Mouse (Mus musculus): ENCODE measurements around the gene Kansl1. TPM values are rescaled to one million over a fixed set of nuclear protein-coding genes. Genes with fewer than 3 reads are reported as not detected.

Gene Kansl1
- polyA plus RNA-seq, 1 experiment: 129 TPM

DNA sequence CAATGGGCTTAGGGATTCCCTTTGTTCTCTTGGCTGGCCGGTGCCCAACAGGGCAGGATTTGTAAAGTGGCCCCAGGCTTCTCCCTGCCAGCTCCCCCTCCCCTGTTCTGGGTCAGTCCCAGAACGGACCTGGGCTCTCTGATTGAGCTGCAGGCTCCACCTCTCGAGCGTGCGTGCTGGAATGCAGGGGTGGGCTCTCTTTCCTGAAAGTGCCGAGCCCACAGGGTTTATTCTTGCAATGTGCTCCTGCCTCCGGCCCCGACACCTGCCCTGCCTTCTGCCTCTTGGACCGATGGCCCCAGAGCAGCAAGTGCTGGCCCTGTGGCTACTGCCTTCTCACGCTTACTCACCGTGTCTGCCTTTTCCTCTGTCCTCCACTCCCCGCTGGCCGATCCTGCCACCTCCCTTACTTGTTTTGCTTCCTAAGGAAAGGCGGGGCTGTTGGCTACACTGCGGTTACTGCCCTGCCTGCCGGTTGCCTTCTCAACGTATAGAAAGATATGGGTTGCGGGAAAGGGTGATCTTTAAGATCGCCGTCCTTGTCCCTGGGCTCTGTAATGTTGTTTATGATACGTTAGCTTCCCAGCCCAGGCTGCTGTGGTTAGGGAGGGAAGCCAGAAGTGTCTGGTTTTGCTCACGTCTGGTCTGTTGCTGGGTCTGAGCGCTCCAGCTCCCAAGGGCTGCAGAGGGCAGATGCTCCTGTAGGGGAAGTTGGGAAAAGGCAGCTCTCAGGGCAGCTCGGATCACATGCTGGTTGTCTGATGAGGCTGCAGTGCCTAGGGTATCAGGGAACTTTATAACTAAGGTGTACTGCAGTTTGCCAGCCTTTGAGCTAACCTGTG is 149.5 kb downstream of the Kansl1 start:
- TF ChIP-seq POLR2A (IDR thresholded peaks at IDR 0.05; ENCODE audit: borderline replicate concordance, extremely low read depth, insufficient read depth, insufficient read length, poor library complexity, severe bottlenecking): no peak
- TF ChIP-seq CTCF (IDR thresholded peaks at IDR 0.05; ENCODE audit: borderline replicate concordance, extremely low read depth, insufficient read depth, insufficient read length): no peak
- peak; percentile 85 for DNase-seq (ENCODE audit: low read depth)

DNA sequence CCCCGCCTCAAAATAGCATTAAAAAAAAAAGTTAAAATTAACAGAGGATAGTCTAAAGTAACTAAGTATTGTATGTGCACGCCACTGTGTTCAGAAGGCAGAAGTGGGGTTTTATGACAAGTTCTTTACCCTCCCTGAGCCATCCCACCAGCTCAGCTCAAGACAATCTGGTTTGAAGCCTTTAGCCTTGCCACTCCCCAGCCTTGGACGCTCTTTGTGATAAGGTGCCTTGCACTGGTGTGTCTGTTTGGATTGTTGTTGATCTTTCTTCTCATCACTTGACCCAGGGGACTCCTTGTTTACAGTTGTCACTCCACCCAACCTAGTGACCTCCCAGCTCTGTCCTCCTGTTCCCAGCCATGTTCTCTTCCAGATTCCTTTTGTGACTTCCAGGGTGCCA is 151.0 kb downstream of the Kansl1 start:
- TF ChIP-seq CTCF (IDR thresholded peaks at IDR 0.05; ENCODE audit: borderline replicate concordance, extremely low read depth, insufficient read depth, insufficient read length) (no peak), POLR2A (IDR thresholded peaks at IDR 0.05; ENCODE audit: borderline replicate concordance, extremely low read depth, insufficient read depth, insufficient read length, poor library complexity, severe bottlenecking) (no peak)
- DNase-seq (ENCODE audit: low read depth): no peak

DNA sequence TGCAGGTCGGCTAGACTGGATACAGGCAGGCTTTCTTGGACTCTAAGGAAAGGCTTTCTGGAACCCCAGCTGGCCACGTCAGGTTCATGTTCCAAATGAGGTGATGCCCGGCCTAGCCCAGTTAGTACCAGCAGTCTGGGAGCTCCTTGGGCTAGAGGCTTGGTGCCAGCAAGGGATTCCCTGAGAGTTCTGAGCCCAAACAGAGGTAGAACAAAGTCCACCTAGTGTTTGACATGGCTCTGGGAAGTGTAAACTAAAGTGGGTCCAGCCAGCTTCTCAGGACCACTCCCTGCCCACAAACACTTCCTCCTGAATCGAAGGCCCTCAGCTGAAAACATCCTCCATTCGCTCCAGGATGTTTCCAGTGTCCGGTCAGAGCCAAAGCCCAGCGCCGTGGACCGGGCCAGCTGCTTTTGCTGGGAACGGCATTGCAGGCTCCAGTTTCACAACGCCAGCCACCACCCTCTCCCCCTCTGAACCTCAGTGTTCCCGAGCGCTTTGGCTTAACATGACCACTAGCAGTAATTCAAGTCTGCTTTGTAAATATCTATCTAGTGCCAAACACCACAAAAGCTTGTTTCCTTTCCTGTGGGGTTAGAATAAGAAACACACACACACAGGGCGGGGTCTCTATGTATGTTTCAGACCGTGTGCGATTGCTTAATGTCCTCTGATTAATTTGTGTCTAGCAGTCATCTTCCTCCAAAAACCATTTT is 151.8 kb downstream of the Kansl1 start:
- TF ChIP-seq CTCF (IDR thresholded peaks at IDR 0.05; ENCODE audit: borderline replicate concordance, extremely low read depth, insufficient read depth, insufficient read length) (no peak), POLR2A (IDR thresholded peaks at IDR 0.05; ENCODE audit: borderline replicate concordance, extremely low read depth, insufficient read depth, insufficient read length, poor library complexity, severe bottlenecking) (no peak)
- no peak for DNase-seq (ENCODE audit: low read depth)

DNA sequence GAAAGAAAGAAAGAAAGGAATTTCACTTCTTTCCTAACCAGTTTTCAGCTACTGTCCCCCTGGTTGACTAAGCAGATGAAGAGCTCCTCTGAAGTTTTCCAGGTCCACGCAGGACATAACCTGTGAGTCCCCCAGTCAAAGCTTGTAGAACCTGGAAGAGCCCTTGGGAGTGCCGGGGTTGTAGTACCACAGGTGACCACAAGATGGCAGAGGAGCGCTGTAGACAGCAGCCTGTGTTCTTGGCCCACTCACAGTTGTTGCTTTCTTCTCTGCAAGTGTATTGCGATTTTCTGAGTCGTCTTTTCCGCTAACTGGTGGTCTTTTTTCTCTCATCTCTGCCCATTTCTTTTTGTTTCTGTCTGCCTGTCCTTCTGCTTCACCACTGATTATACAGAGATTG is 153.0 kb downstream of the Kansl1 start:
- DNase-seq (ENCODE audit: low read depth): peak; percentile 93
- TF ChIP-seq CTCF (IDR thresholded peaks at IDR 0.05; ENCODE audit: borderline replicate concordance, extremely low read depth, insufficient read depth, insufficient read length) (peak; percentile 99), POLR2A (IDR thresholded peaks at IDR 0.05; ENCODE audit: borderline replicate concordance, extremely low read depth, insufficient read depth, insufficient read length, poor library complexity, severe bottlenecking) (no peak)

DNA sequence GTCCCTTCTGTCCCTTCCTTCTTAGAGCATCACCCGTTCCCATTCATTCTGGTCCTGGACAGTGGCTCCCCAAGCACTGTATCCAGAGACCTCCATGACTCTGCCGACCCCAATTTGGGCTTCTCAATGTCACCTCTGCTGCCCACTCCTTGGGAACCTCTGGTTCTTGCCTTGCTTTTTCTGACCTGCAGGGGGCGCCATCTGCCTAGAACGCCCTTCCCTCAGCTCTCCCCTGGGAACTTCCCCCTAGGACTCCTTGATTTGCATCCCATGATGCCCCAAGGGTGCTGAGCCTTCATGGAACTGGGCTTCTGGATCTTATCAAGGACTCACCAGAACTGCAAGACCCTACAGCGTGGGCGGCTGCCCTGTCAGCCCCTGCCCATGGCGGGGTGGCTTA is 157.0 kb downstream of the Kansl1 start:
- TF ChIP-seq CTCF (IDR thresholded peaks at IDR 0.05; ENCODE audit: borderline replicate concordance, extremely low read depth, insufficient read depth, insufficient read length): peak; percentile 48
- no peak for TF ChIP-seq POLR2A (IDR thresholded peaks at IDR 0.05; ENCODE audit: borderline replicate concordance, extremely low read depth, insufficient read depth, insufficient read length, poor library complexity, severe bottlenecking)
- DNase-seq (ENCODE audit: low read depth): no peak

DNA sequence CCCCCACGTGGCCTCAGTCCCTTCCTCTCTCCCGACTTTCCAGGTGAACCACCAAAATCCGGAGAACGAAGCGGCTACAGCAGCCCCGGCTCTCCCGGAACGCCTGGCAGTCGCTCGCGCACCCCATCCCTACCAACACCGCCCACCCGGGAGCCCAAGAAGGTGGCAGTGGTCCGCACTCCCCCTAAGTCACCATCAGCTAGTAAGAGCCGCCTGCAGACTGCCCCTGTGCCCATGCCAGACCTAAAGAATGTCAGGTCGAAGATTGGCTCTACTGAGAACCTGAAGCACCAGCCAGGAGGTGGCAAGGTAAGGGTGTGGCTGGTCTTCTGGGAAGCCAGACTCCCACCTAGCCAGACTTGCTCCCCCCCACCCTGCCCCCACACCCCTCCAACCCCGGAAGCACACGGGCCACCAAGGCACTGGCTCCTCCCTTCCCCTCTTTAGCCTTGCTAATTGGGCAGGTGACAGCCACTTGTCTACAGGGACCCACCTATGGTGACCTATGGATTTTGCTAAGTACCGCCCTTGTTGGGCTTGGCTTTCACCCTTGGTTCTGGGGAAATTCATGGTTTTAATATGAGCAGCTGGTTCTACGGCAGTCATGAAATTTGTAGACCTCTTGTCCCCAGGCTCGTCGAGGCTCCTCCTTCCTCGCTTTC is 158.3 kb downstream of the Kansl1 start:
- TF ChIP-seq CTCF (IDR thresholded peaks at IDR 0.05; ENCODE audit: borderline replicate concordance, extremely low read depth, insufficient read depth, insufficient read length) (no peak), POLR2A (IDR thresholded peaks at IDR 0.05; ENCODE audit: borderline replicate concordance, extremely low read depth, insufficient read depth, insufficient read length, poor library complexity, severe bottlenecking) (no peak)
- no peak for DNase-seq (ENCODE audit: low read depth)

DNA sequence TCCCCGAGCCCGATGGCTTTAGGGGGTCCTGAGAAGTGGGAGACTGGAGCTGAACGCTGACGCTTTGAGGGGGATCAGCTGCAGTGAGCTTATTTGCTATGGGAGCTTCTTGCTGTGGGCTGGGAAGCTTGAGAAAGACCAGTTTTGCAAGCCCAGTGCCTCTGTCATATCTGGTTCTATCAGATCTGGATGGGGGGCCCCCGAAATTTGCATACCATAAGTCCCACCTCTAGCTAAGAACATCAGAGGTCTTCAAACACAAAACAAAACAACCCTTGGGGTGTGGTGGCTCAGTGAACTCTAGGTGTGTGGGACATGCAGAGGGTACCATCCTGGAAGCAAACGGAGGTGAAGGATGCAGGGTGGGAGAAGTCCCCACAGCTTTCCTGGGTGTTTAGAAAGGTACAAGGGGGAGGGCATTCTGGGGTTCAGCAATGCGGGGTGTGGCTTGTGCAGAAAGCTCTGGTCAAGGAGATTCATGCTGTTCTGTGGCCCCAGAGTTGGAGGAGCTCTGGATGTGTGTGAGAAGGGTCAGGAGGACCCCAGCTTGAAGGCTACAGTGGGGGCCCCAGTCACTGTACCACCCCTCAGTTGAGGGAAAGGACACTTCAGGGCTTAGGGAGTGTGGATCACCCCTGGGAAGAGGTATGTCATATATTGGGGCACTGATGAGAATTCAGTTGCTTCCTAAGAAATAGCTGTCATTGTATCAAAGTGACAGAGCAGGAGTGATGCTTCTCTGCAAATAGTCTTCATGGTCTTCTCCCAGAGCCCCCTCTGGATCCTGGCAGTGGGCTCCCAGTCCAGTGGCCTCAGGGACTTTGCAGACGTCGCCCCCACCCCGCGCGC is 159.1 kb downstream of the Kansl1 start:
- no peak for TF ChIP-seq POLR2A (IDR thresholded peaks at IDR 0.05; ENCODE audit: borderline replicate concordance, extremely low read depth, insufficient read depth, insufficient read length, poor library complexity, severe bottlenecking)
- TF ChIP-seq CTCF (IDR thresholded peaks at IDR 0.05; ENCODE audit: borderline replicate concordance, extremely low read depth, insufficient read depth, insufficient read length): no peak
- no peak for DNase-seq (ENCODE audit: low read depth)

DNA sequence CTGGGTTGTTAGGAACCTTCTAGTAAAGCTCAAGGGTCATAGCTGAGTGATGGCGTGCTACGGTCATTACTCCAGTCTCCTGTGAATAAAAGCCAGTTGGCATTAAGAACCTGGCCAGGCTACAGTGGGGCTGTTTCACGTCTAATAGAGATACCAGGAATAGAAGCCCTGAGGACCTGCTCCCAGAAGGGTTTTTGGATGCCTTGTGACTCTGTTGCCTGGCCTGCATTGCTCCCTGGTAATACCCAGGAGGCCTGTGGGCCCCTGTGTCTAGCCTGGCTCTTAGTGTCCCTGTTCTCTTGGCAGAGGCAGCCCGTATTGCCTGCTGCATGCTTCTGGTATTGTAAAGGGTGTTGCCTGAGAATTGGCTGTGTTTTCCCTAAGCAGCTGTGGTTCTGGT is 161.5 kb downstream of the Kansl1 start:
- TF ChIP-seq POLR2A (IDR thresholded peaks at IDR 0.05; ENCODE audit: borderline replicate concordance, extremely low read depth, insufficient read depth, insufficient read length, poor library complexity, severe bottlenecking) (no peak), CTCF (IDR thresholded peaks at IDR 0.05; ENCODE audit: borderline replicate concordance, extremely low read depth, insufficient read depth, insufficient read length) (no peak)
- no peak for DNase-seq (ENCODE audit: low read depth)

DNA sequence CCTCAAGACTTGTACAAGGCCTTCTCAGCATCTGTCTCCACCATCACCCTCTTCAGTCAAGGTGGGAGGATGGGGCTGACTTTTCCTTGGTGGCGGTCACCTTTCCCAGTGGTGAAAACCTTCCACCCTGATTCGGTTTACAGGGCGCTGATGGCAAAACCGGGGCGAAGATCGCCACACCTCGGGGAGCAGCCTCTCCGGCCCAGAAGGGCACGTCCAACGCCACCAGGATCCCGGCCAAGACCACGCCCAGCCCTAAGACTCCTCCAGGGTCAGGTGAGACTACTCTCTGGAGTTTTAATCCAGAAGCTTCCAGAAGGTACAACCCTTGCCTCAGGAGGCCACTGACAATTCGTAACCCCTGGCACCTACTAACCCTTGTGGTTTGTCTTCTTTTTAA is 162.2 kb downstream of the Kansl1 start:
- no peak for DNase-seq (ENCODE audit: low read depth)
- TF ChIP-seq POLR2A (IDR thresholded peaks at IDR 0.05; ENCODE audit: borderline replicate concordance, extremely low read depth, insufficient read depth, insufficient read length, poor library complexity, severe bottlenecking) (no peak), CTCF (IDR thresholded peaks at IDR 0.05; ENCODE audit: borderline replicate concordance, extremely low read depth, insufficient read depth, insufficient read length) (no peak)

DNA sequence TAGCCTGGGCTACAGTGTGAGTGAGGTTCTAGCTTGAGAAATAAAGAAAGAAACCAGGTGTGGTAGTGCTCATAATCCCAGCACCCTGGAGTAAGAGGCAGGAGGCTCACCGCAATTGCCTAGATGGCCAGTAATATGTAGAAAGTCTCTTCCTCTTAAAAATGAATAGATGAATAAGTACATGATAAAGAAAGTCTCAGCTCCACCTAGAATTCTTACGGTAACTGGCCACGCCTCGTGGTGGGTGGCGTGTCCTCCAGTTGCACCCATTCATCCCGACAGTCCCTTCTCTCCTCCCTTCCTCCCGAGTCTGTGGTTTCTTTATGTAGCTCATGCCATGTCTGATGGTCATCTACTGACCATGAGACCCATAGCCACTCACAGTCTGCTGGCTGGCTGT is 162.9 kb downstream of the Kansl1 start:
- no peak for DNase-seq (ENCODE audit: low read depth)

More for the DNA sequence above, 162.9 kb downstream of the Kansl1 start:
- TF ChIP-seq POLR2A (IDR thresholded peaks at IDR 0.05; ENCODE audit: borderline replicate concordance, extremely low read depth, insufficient read depth, insufficient read length, poor library complexity, severe bottlenecking): no peak
- TF ChIP-seq CTCF (IDR thresholded peaks at IDR 0.05; ENCODE audit: borderline replicate concordance, extremely low read depth, insufficient read depth, insufficient read length): no peak

Data from brain, embryonic 14.5 days (tissue).